Comparison of ENCODE assay signal across 11 mouse cellular contexts in genomic region chr7:70788902-70789796, GRCm38 (mm10).
DNase-seq lines count a peak whose midpoint lies in the region; ATAC-seq and TF ChIP-seq lines count a peak whose summit lies in the region.
"Had no signal": no experiment of that assay in that cellular context is flagged by ENCODE, and none has a peak within 500 bp of the region (broad histone marks: within the 10 kb centered on the region; RNA-seq: fewer than 3 reads in every experiment).

No protein-coding gene starts in this region.

- H3K9ac ChIP-seq in forebrain, embryonic 12.5 days: no peak overlapping the region

- H3K36me3 ChIP-seq in forebrain, embryonic 12.5 days (replicated peaks): no peaks in the 10 kb centered on the region

- intact Hi-C loops in left cerebral cortex, postnatal 14 days (cut with DNase I): no loop called here

- TF ChIP-seq CTCF in cerebellum, adult 2 months (IDR thresholded peaks at IDR 0.05; ENCODE audit: borderline replicate concordance, insufficient read depth, low read depth, low read length): no peak

- 1% methylated on average over 21 of the region's 21 CpGs for WGBS in forebrain, embryonic 12.5 days
- WGBS in cerebellum, adult 2 months: 37% methylated on average over 21 of the region's 21 CpGs

- peaks cover 71% of the 10 kb centered on the region for H3K27me3 ChIP-seq in forebrain, embryonic 12.5 days
- H3K27me3 ChIP-seq in cerebellum, adult 2 months (ENCODE audit: control insufficient read depth, insufficient read depth, low read length): no peaks in the 10 kb centered on the region

- no peaks in the 10 kb centered on the region for H3K9me3 ChIP-seq in forebrain, embryonic 12.5 days

- ATAC-seq in forebrain, embryonic 12.5 days (ENCODE audit: low FRiP score): peak; percentile 65
- ATAC-seq: Patski had no signal

- 0 out of 2 replicates have a peak overlapping the region, but pooled peaks have one; percentile 2 for H3K4me3 ChIP-seq in forebrain, embryonic 12.5 days (replicated peaks)
- no peak overlapping the region for H3K4me3 ChIP-seq in cerebellum, adult 2 months (replicated peaks; ENCODE audit: insufficient read depth, low read depth, low read length)

- DNase-seq in lung, postnatal 10 days: peak; percentile 5
- DNase-seq in lung, postnatal 25 days (ENCODE audit: low spot score): no peak
- DNase-seq in mesoderm, embryonic 11.5 days (ENCODE audit: low read depth, low spot score): peak; percentile 63
- peak; percentile 21 for DNase-seq in yolk sac, embryonic 10.5 days (ENCODE audit: low spot score)
- DNase-seq in adrenal gland, adult (ENCODE audit: inconsistent age in 2 of 2, low spot score in 1 of 2): no peak
- no peak for DNase-seq in left cerebral cortex, postnatal 14 days (ENCODE audit: low spot score in 2 of 2)
- no peak for DNase-seq in cerebellum, adult 2 months
- DNase-seq: cerebellum, adult 9-10 months had no signal

- no peak for TF ChIP-seq POLR2A in cerebellum, adult 2 months (IDR thresholded peaks at IDR 0.05; ENCODE audit: borderline replicate concordance, insufficient read depth, low read length)

- H3K4me1 ChIP-seq in forebrain, embryonic 12.5 days: peaks cover 12% of the 10 kb centered on the region
- H3K4me1 ChIP-seq in cerebellum, adult 2 months (ENCODE audit: control insufficient read depth, insufficient read depth, low read length): no peaks in the 10 kb centered on the region

- H3K27ac ChIP-seq in forebrain, embryonic 12.5 days: no peak overlapping the region
- no peak overlapping the region for H3K27ac ChIP-seq in cerebellum, adult 2 months (ENCODE audit: insufficient read depth, low read length)

- peak overlapping the region; percentile 38 for H3K4me2 ChIP-seq in forebrain, embryonic 12.5 days
- H3K4me2 ChIP-seq: liver, embryonic 11.5 days had no signal

Comparison
In these comparisons a context has a peak if more than half of its experiments do, and no peak if none do; other contexts are left out.
1. DNase-seq: peak in lung, postnatal 10 days (single experiment), mesoderm, embryonic 11.5 days (single experiment) and yolk sac, embryonic 10.5 days (single experiment); none in lung, postnatal 25 days (single experiment), adrenal gland, adult (0 of 2), left cerebral cortex, postnatal 14 days (0 of 2) and cerebellum, adult 2 months (0 of 2).